Mouse (Mus musculus) forelimb bud, embryonic 11.5 days (tissue): ENCODE results near the gene Zranb3.

Source experiments
- DNase-seq: peaks from one replicate; pipeline ENCODE4 v3.0.0-alpha.2; 2012; ENCODE audit warnings: low read depth, low spot score

Zranb3 gene

GRCm38 (mm10) chr1:127945696-127946575 is 156.9 kb downstream of the Zranb3 start:
- DNase-seq, result no peak

- no peak for DNase-seq
These were observed 159.3 kb downstream of the Zranb3 start for GRCm38 (mm10) chr1:127943516-127943915.

- DNase-seq, result no peak
These were observed 160.6 kb downstream of the Zranb3 start for GRCm38 (mm10) chr1:127942231-127942630.

- DNase-seq, result no peak
These were observed 165.6 kb downstream of the Zranb3 start for GRCm38 (mm10) chr1:127937277-127937676.

- DNase-seq, result no peak
These were observed 168.5 kb downstream of the Zranb3 start for GRCm38 (mm10) chr1:127934322-127934721.

- DNase-seq, result no peak
These were observed 169.4 kb downstream of the Zranb3 start for GRCm38 (mm10) chr1:127933405-127933804.

GRCm38 (mm10) chr1:127915802-127916201 is 187.0 kb downstream of the Zranb3 start:
- no peak for DNase-seq

- DNase-seq, result no peak
These were observed 187.5 kb downstream of the Zranb3 start for GRCm38 (mm10) chr1:127915316-127915715.

- no peak for DNase-seq
These were observed 189.7 kb downstream of the Zranb3 start for GRCm38 (mm10) chr1:127913116-127913515.

GRCm38 (mm10) chr1:127904774-127905385 is 198.0 kb downstream of the Zranb3 start:
- no peak for DNase-seq
